Mouse (Mus musculus) liver, embryonic 14.5 days (tissue): ENCODE results near the gene Ndufaf2. TPM values are rescaled to one million over a fixed set of nuclear protein-coding genes. Genes with fewer than 3 reads are reported as not detected.

Experiments
- ATAC-seq: fragments of 200-750 bp; cut with Nextera tagmentation; 2 replicates; pipeline ENCODE4 v1.8.0; 2017; ENCODE audit warnings: moderate number of reproducible peaks, mild to moderate bottlenecking, moderate library complexity; ENCODE audit not compliant: insufficient read depth
- DNase-seq, 3 experiments: peaks; one replicate each; pipeline ENCODE4 v3.0.0-alpha.2; 2012 to 2013; ENCODE audit warnings: low read depth in 3 of 3, low spot score in 3 of 3
- H3K27ac ChIP-seq: fragments of 300-500 bp; sonication (generic); 2 replicates; pipeline ENCODE4 v1.5.1; 2014; ENCODE audit warnings: moderate library complexity, mild to moderate bottlenecking, control low read depth, inconsistent platforms
- H3K27me3 ChIP-seq: fragments of 300-500 bp; sonication (generic); 2 replicates; pipeline ENCODE4 v1.6.1; 2014; ENCODE audit warnings: mild to moderate bottlenecking, low read length, moderate library complexity; ENCODE audit not compliant: control insufficient read depth, insufficient read depth
- H3K36me3 ChIP-seq: fragments of 300-500 bp; sonication (generic); replicated peaks from 2 replicates; pipeline ENCODE4 v1.6.1; 2014; ENCODE audit warnings: low read depth; ENCODE audit not compliant: control insufficient read depth, insufficient read depth
- H3K4me1 ChIP-seq, 2 experiments: fragments of 200-500 bp in 1 of 2; fragments of 300-500 bp in 1 of 2; sonication (generic) in 1 of 2; replicated peaks; 2 replicates each; pipeline ENCODE4 v1.6.1; 2012 to 2014; ENCODE audit warnings: antibody characterized with exemption in 1 of 2, inconsistent platforms in 1 of 2, low read length in 1 of 2; ENCODE audit not compliant: control insufficient read depth in 2 of 2, insufficient read depth in 2 of 2
- H3K4me2 ChIP-seq: fragments of 300-500 bp; sonication (generic); 2 replicates; pipeline ENCODE4 v1.6.1; 2014; ENCODE audit warnings: low read depth, mild to moderate bottlenecking, control low read depth, moderate library complexity
- H3K4me3 ChIP-seq, 2 experiments: fragments of 200-500 bp in 1 of 2; fragments of 300-500 bp in 1 of 2; sonication (generic) in 1 of 2; 2 replicates each; pipeline ENCODE4 v1.5.1; 2012 to 2014; ENCODE audit warnings: low read depth in 2 of 2, low read length in 2 of 2, mild to moderate bottlenecking in 2 of 2, control low read depth in 1 of 2, inconsistent platforms in 1 of 2, moderate library complexity in 1 of 2; ENCODE audit not compliant: insufficient read depth in 1 of 2
- H3K9ac ChIP-seq: fragments of 300-500 bp; sonication (generic); replicated peaks from 2 replicates; pipeline ENCODE4 v1.6.1; 2014; ENCODE audit warnings: mild to moderate bottlenecking, control low read depth, moderate library complexity
- H3K9me3 ChIP-seq: fragments of 300-500 bp; sonication (generic); 2 replicates; pipeline ENCODE4 v1.6.1; 2016; ENCODE audit warnings: low read length, mixed read lengths; ENCODE audit not compliant: control insufficient read depth
- CTCF ChIP-seq: IDR thresholded peaks from 2 replicates; pipeline ENCODE4 v1.5.1; 2016; ENCODE audit warnings: antibody characterized with exemption, low read depth, control low read depth
- EP300 ChIP-seq: IDR thresholded peaks from 2 replicates; pipeline ENCODE4 v1.6.1; 2016; ENCODE audit warnings: antibody characterized with exemption, low read depth
- WGBS: fragments of 180-500 bp; shearing (Covaris S2); extraction: QIAGEN DNeasy Blood & Tissue Kit; methylation state at CpG from one replicate; pipeline ENCODE4 v1.1.7; 2014; ENCODE audit not compliant: insufficient replicate concordance; 5-methylcytosine and 5-hydroxymethylcytosine counted together
- polyA plus RNA-seq, 2 experiments: library from polyadenylated mRNA; depleted of rRNA in 1 of 2; stranded (reverse) in 1 of 2; unstranded in 1 of 2; fragments of >200 nt; fragmentation: Nextera tagmentation in 1 of 2; extraction: Ambion mirVana in 1 of 2; gene quantifications; 2 replicates each; pipeline versions ENCODE4 v1.2.1 to v1.2.3; 2012 to 2014

Gene Ndufaf2
- polyA plus RNA-seq, 2 experiments: 21.6 to 33.8 TPM

GRCm38 (mm10) chr13:108084086-108084485, 74.3 kb downstream of the Ndufaf2 start:
- 80% methylated on average over 4 of the region's 4 CpGs for whole genome bisulfite sequencing
- no peak overlapping the region for H3K27ac ChIP-seq
- H3K4me1 ChIP-seq: no peaks in the 10 kb centered on the region
- DNase-seq (no peak), ATAC-seq (no peak)
- no peak overlapping the region for H3K9ac ChIP-seq
- H3K36me3 ChIP-seq: no peaks in the 10 kb centered on the region
- no peaks in the 10 kb centered on the region for H3K9me3 ChIP-seq
- TF ChIP-seq EP300: no peak
- TF ChIP-seq CTCF: no peak
- H3K27me3 ChIP-seq: no peaks in the 10 kb centered on the region
- H3K4me2 ChIP-seq: no peak overlapping the region
- no peak overlapping the region for H3K4me3 ChIP-seq

- Histone ChIP-seq H3K4me1 (no peaks in the 10 kb centered on the region; a peak in 1 of 4 replicates), H3K27me3 (no peaks in the 10 kb centered on the region), H3K27ac (no peak overlapping the region), H3K36me3 (no peaks in the 10 kb centered on the region), H3K4me2 (no peak overlapping the region), H3K9me3 (no peaks in the 10 kb centered on the region), H3K4me3 (no peak overlapping the region), H3K9ac (no peak overlapping the region)
- DNase-seq (no peak), ATAC-seq (no peak)
- TF ChIP-seq EP300 (no peak), CTCF (no peak)
- 73% methylated on average over 4 of the region's 4 CpGs for WGBS
These were observed 80.5 kb downstream of the Ndufaf2 start for GRCm38 (mm10) chr13:108077901-108078300.

- Histone ChIP-seq H3K27me3 (no peaks in the 10 kb centered on the region), H3K27ac (no peak overlapping the region), H3K9ac (no peak overlapping the region), H3K4me2 (no peak overlapping the region), H3K4me3 (no peak overlapping the region), H3K36me3 (no peaks in the 10 kb centered on the region), H3K9me3 (no peaks in the 10 kb centered on the region), H3K4me1 (no peaks in the 10 kb centered on the region; a peak in 1 of 4 replicates)
- 49% methylated on average over 6 of the region's 6 CpGs for WGBS
- no peak for TF ChIP-seq CTCF
- TF ChIP-seq EP300: no peak
- no peak for ATAC-seq
- no peak for DNase-seq
These were observed 80.9 kb downstream of the Ndufaf2 start for GRCm38 (mm10) chr13:108077476-108077875.

- H3K9me3 ChIP-seq: no peaks in the 10 kb centered on the region
- DNase-seq: no peak
- H3K4me1 ChIP-seq: no peaks in the 10 kb centered on the region; a peak in 1 of 4 replicates
- H3K27me3 ChIP-seq: no peaks in the 10 kb centered on the region
- ATAC-seq: no peak
- no peak overlapping the region for H3K27ac ChIP-seq
- no peak for TF ChIP-seq EP300
- TF ChIP-seq CTCF: no peak
- no peak overlapping the region for H3K4me2 ChIP-seq
- H3K9ac ChIP-seq: no peak overlapping the region
- no peaks in the 10 kb centered on the region for H3K36me3 ChIP-seq
- WGBS: 79% methylated on average over 10 of the region's 10 CpGs
- no peak overlapping the region for H3K4me3 ChIP-seq
These were observed 88.3 kb downstream of the Ndufaf2 start for GRCm38 (mm10) chr13:108070171-108070570.

- DNase-seq: no peak
- H3K4me2 ChIP-seq: no peak overlapping the region
- H3K27me3 ChIP-seq: no peaks in the 10 kb centered on the region
- no peak overlapping the region for H3K4me3 ChIP-seq
- H3K36me3 ChIP-seq: no peaks in the 10 kb centered on the region
- 28% methylated on average over 4 of the region's 4 CpGs for WGBS
- H3K4me1 ChIP-seq: no peaks in the 10 kb centered on the region
- no peak overlapping the region for H3K9ac ChIP-seq
- no peaks in the 10 kb centered on the region for H3K9me3 ChIP-seq
- TF ChIP-seq CTCF (no peak), EP300 (no peak)
- no peak overlapping the region for H3K27ac ChIP-seq
- ATAC-seq: no peak
These were observed 89.3 kb downstream of the Ndufaf2 start for GRCm38 (mm10) chr13:108069151-108069550.
